Mouse (Mus musculus): ENCODE measurements at regions not wholly inside any gene's neighbourhood (a gene's known extent, or its start where the extent isn't known, plus 50 kb on each side); places are given as distances from the start of the nearest gene placed in this dataset.
"Not testable (repeated sequence)": the region's sequence is repeated elsewhere in the genome, so short reads cannot be mapped to it uniquely, and the experiment has no call there.

DNA sequence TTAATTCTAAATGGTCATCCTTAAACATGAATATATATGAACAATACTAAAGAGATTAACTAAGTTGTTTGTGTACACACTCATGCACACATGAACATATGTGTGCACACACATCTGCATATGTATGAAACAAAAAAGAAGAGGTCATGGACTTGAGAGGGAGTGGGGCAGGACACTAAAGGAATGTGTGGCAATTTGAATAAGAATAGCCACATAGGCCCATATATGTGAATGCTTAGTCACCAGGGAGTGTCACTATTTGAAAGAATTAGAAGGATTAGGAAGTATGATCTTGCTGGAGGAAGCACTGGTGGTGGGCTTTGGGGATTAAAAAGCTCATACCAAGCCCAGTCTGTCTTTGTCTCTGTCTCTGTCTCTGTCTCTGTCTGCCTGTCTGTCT, 275.5 kb upstream of the Hsf2 start:
- Histone ChIP-seq H3K36me3 (no peaks in the 10 kb centered on the region), H3K27me3 (no peaks in the 10 kb centered on the region)
- ATAC-seq (ENCODE audit: insufficient number of reproducible peaks, insufficient read depth, low FRiP score, low TSS enrichment, low read depth), result no peak

DNA sequence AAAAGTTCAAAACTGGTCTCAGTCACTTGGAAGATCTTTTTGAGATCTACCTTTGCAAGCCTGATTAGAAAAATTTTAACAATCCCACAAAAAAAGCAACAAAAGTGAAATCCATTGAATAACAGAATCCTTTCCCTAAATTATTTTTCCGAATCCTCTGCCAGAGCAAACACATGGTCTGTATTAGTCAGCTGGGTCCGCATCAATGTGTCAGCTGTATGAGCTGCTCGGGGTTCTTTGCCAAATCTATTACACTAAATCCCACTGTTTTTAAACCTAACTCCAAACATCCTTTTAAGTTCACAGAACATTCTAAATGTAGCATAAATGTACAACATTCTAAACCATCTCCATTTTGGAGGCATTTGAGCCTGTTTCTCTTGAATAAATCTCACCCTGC, 255.1 kb upstream of the Hsf2 start:
- WGBS, result 20% methylated on average over 3 of the region's 3 CpGs
- Histone ChIP-seq H3K27me3 (no peaks in the 10 kb centered on the region), H3K4me2 (no peak overlapping the region), H3K36me3 (no peaks in the 10 kb centered on the region), H3K27ac (peak overlapping the region; percentile 39; the same call in 1 of the 2 replicates), H3K4me1 (no peaks in the 10 kb centered on the region), H3K9me3 (no peaks in the 10 kb centered on the region), H3K4me3 (no peak overlapping the region), H3K9ac (no peak overlapping the region)
- ATAC-seq (ENCODE audit: insufficient number of reproducible peaks, insufficient read depth, low FRiP score, low TSS enrichment, low read depth), result no peak

More for the DNA sequence above, 275.5 kb upstream of the Hsf2 start:
- Histone ChIP-seq H3K9ac (no peak overlapping the region), H3K4me2 (no peak overlapping the region), H3K4me3 (no peak overlapping the region), H3K27ac (no peak overlapping the region), H3K4me1 (no peaks in the 10 kb centered on the region), H3K9me3 (no peaks in the 10 kb centered on the region)

DNA sequence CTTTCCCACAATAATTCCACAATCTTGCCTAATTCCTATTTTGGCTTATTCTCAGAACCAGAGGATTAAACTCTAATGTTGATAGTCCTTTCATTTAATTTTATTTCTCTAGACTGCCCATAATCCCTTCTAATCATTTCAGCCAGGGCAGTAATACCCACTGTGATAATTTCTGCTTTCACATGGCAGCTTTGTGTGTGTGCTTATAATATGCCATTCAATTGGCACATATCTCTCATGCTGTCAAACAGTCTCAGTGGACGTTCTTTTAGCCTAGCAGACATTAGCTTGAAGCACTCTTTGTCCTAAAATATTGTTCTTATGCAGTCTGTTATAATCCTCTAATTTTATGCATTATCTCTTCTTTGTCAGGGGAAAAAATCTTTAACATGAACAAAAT, 205.0 kb upstream of the Hsf2 start:
- H3K4me1 ChIP-seq, result no peaks in the 10 kb centered on the region
- 57% methylated on average over 1 of the region's 1 CpGs for WGBS
- no peaks in the 10 kb centered on the region for H3K36me3 ChIP-seq
- ATAC-seq (ENCODE audit: insufficient number of reproducible peaks, insufficient read depth, low FRiP score, low TSS enrichment, low read depth), result no peak
- no peaks in the 10 kb centered on the region for H3K9me3 ChIP-seq
- no peak overlapping the region for H3K4me3 ChIP-seq
- H3K4me2 ChIP-seq, result no peak overlapping the region
- no peaks in the 10 kb centered on the region for H3K27me3 ChIP-seq
- no peak overlapping the region for H3K27ac ChIP-seq
- no peak overlapping the region for H3K9ac ChIP-seq

DNA sequence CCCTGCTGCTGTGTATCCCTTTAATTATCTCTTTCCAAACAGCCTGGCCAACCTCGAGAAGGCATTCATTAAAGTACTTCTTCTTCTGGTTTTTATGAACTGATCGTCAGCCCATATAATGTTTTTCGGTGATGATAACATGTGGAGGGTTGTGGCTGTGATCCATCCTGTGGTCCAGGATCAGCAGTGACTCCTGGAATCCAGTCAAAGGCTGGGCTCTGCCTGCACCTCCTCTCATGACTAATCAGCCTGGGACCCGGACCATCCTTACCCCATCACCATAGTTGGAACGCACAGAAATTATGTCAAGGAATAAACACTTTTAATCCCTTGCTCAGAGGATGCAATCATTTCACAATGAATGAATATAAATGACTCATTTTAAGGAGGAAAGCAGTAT, 203.3 kb upstream of the Hsf2 start:
- H3K9me3 ChIP-seq, result no peaks in the 10 kb centered on the region
- ATAC-seq (ENCODE audit: insufficient number of reproducible peaks, insufficient read depth, low FRiP score, low TSS enrichment, low read depth), result no peak
- no peaks in the 10 kb centered on the region for H3K4me1 ChIP-seq
- H3K9ac ChIP-seq, result no peak overlapping the region
- no peak overlapping the region for H3K4me3 ChIP-seq
- 72% methylated on average over 5 of the region's 5 CpGs for WGBS
- H3K4me2 ChIP-seq, result no peak overlapping the region
- H3K27me3 ChIP-seq, result no peaks in the 10 kb centered on the region
- H3K36me3 ChIP-seq, result no peaks in the 10 kb centered on the region
- no peak overlapping the region for H3K27ac ChIP-seq

DNA sequence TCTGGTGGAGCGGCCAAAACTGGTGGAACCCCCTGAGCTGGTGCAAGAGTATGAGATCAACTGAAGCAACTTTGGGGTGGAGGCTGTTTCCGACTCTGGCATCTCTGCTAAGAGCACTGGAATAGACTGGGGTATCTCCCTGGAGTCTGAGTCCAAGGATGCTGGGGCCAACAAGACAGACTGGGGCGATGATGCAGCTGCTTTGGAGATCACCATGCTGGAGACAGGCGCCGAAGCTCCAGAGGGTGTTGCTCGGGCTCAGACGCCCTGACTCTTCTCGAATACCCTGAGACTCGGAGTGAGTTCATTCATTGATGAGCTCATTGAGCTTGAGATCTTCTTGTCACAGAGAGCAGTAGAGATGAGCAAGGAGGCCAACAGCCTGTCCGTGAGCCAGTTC, 194.6 kb upstream of the Hsf2 start:
- H3K27ac ChIP-seq, result no peak overlapping the region
- 95% methylated on average over 10 of the region's 10 CpGs for WGBS
- no peaks in the 10 kb centered on the region for H3K4me1 ChIP-seq
- H3K9ac ChIP-seq, result no peak overlapping the region
- no peak overlapping the region for H3K4me2 ChIP-seq
- no peak for ATAC-seq (ENCODE audit: insufficient number of reproducible peaks, insufficient read depth, low FRiP score, low TSS enrichment, low read depth)
- H3K36me3 ChIP-seq, result no peaks in the 10 kb centered on the region
- H3K9me3 ChIP-seq, result no peaks in the 10 kb centered on the region
- no peaks in the 10 kb centered on the region for H3K27me3 ChIP-seq
- no peak overlapping the region for H3K4me3 ChIP-seq

DNA sequence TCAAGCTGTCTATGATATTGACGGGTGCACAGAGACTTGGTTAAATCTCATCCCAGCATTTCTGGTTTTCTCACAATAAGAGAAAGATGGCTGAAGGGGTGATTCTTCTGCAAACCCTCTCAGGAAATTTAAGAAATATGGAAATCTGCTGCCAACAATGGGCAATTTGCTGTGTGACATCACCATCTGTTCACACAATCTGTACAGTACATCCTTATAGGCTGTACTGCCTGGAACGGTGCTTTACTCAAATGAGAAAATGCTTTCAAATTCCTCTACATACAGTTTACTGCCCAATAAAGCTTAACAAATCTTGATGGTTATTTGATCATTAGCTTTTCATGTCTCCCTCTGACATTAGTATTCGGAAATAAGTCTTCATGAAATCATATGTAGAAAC, 172.4 kb upstream of the Hsf2 start:
- no peaks in the 10 kb centered on the region for H3K9me3 ChIP-seq
- WGBS, result 72% methylated on average over 3 of the region's 3 CpGs
- no peaks in the 10 kb centered on the region for H3K36me3 ChIP-seq
- no peak for ATAC-seq (ENCODE audit: insufficient number of reproducible peaks, insufficient read depth, low FRiP score, low TSS enrichment, low read depth)
- no peaks in the 10 kb centered on the region for H3K27me3 ChIP-seq
- no peaks in the 10 kb centered on the region for H3K4me1 ChIP-seq
- H3K4me3 ChIP-seq, result no peak overlapping the region
- no peak overlapping the region for H3K27ac ChIP-seq
- no peak overlapping the region for H3K9ac ChIP-seq
- H3K4me2 ChIP-seq, result no peak overlapping the region

DNA sequence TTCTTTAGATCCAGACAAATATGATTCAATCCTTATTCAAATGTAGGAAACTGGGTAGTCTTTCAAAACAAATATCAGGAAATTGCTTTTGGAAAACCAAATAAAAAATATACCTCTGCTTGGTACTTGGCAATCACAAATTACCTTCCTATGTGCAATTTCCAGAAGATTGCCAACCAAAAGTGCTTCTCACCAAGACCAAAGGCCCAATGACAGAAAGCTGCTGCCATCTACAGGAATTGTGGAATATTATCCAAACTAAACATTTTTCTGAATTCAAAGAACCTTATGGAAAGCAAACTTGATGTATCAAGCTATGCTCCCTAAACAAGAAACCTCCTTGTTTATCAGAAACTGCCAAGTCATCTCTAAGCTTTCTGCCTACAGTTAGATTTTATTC, 169.1 kb upstream of the Hsf2 start:
- Histone ChIP-seq H3K9me3 (no peaks in the 10 kb centered on the region), H3K27me3 (no peaks in the 10 kb centered on the region), H3K4me3 (no peak overlapping the region), H3K9ac (no peak overlapping the region), H3K36me3 (no peaks in the 10 kb centered on the region), H3K4me1 (no peaks in the 10 kb centered on the region), H3K4me2 (no peak overlapping the region), H3K27ac (no peak overlapping the region)
- ATAC-seq (ENCODE audit: insufficient number of reproducible peaks, insufficient read depth, low FRiP score, low TSS enrichment, low read depth), result no peak

DNA sequence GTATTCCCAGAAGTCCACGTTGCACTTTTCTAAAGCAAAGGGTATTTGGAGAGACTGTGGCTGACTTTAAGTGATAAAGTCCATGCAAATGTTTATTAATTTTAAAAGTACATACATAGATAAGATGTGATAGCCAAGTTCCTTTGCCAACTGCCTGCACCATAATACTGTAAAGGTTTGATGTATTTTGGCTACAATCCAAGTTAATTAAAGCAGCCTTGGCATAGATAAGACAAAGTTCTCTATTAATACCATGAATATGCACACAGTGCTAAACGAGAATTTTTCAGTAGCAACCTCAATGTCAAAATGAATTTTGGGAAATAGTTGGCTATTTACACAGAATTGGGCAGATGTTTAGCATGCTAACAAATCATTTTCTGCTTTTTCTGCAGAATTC, 167.0 kb upstream of the Hsf2 start:
- 58% methylated on average over 2 of the region's 2 CpGs for WGBS

DNA sequence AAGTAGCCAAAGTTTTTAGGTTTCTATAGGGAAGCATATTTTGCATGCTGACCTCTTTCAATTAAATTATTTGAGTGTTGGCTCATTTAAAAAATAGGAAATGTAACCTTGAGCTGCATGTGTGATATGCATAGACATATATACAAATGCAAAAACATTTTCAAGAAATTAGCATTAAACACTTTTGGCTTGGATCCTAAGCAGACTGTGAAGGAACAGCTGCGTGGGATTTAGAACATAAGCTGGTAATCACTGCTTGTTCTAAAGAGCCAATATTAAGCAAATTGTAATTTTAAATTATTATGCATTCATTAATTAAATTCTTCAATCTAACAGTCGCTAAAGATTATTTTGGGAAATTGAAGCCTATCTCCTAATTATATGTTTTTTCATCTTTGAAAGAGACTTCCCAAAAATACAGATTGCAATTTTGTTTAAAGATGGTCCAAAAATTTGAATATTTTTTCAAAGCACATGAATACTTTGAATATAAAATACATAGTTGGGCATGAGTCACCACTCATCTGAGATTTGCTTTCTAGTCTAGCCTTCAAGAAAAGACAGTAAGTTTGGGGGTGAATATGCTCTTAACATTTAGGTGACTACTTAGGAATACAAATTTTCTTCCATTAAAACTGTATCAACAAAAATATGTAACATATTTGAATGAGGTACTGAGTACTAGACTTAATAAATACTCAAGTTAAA, 163.3 kb upstream of the Hsf2 start:
- Histone ChIP-seq H3K4me2 (no peak overlapping the region), H3K27ac (no peak overlapping the region), H3K9ac (no peak overlapping the region), H3K36me3 (no peaks in the 10 kb centered on the region), H3K9me3 (no peaks in the 10 kb centered on the region), H3K4me3 (no peak overlapping the region), H3K4me1 (no peaks in the 10 kb centered on the region), H3K27me3 (no peaks in the 10 kb centered on the region)
- 73% methylated on average over 2 of the region's 2 CpGs for WGBS
- ATAC-seq (ENCODE audit: insufficient number of reproducible peaks, insufficient read depth, low FRiP score, low TSS enrichment, low read depth), result no peak

More for the DNA sequence above, 167.0 kb upstream of the Hsf2 start:
- no peaks in the 10 kb centered on the region for H3K4me1 ChIP-seq
- H3K4me3 ChIP-seq, result no peak overlapping the region
- H3K36me3 ChIP-seq, result no peaks in the 10 kb centered on the region
- no peaks in the 10 kb centered on the region for H3K27me3 ChIP-seq
- no peaks in the 10 kb centered on the region for H3K9me3 ChIP-seq
- H3K9ac ChIP-seq, result no peak overlapping the region
- H3K4me2 ChIP-seq, result no peak overlapping the region
- H3K27ac ChIP-seq, result no peak overlapping the region
- no peak for ATAC-seq (ENCODE audit: insufficient number of reproducible peaks, insufficient read depth, low FRiP score, low TSS enrichment, low read depth)

DNA sequence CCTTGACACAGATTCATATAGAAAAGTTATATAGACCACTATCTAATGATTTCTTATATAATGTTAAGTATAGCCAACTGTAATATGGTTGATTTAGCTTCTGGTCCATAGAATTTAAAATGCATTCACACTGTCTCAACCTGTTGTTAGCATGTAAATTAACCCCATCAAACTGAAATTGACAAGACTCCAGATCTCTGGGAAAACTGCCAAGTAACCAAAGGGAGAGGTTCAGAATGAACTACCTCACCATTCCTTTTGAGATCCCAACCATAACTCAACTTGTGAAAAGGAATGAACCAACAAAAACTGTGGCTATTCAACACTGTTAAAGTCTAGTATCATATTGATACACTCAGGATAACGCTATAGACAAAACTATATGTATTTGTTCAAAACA, 162.0 kb upstream of the Hsf2 start:
- Histone ChIP-seq H3K4me2 (no peak overlapping the region), H3K4me1 (no peaks in the 10 kb centered on the region), H3K36me3 (no peaks in the 10 kb centered on the region), H3K9me3 (no peaks in the 10 kb centered on the region), H3K4me3 (no peak overlapping the region), H3K9ac (no peak overlapping the region), H3K27me3 (no peaks in the 10 kb centered on the region), H3K27ac (no peak overlapping the region)
- no peak for ATAC-seq (ENCODE audit: insufficient number of reproducible peaks, insufficient read depth, low FRiP score, low TSS enrichment, low read depth)
- 74% methylated on average over 1 of the region's 1 CpGs for WGBS

DNA sequence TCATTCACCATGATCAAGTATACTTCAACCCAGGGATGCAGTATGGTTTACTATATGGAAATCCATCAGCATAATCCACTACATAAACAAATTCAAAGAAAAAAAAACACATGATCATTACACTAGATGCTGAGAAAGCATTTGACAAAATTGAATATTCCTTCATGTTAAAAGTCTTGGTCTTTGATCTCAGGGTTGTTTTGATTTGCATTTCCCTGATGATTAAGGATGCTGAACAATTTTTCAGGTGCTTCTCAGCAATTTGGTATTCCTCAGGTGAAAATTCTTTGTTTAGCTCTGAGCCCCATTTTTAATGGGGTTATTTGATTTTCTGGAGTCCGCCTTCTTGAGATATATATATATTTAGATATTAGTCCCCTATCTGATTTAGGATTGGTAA, 123.4 kb upstream of the Hsf2 start:
- H3K27me3 ChIP-seq; H3K27ac ChIP-seq; H3K4me3 ChIP-seq; H3K9me3 ChIP-seq; H3K4me1 ChIP-seq; ATAC-seq (ENCODE audit: insufficient number of reproducible peaks, insufficient read depth, low FRiP score, low TSS enrichment, low read depth); H3K36me3 ChIP-seq; H3K4me2 ChIP-seq; H3K9ac ChIP-seq: not testable (repeated sequence)
- 96% methylated on average over 1 of the region's 1 CpGs for WGBS
